Mouse (Mus musculus) C2C12 (cell line): ENCODE results near the gene Clybl.

Experiments
- CTCF ChIP-seq: IDR thresholded peaks from one replicate; pipeline ENCODE4 v1.5.1; 2011; ENCODE audit not compliant: control insufficient read depth, insufficient read depth, insufficient read length
- MAX ChIP-seq: IDR thresholded peaks from one replicate; pipeline ENCODE4 v1.6.1; 2011; ENCODE audit warnings: mild to moderate bottlenecking, control low read depth
- MYOD1 ChIP-seq: IDR thresholded peaks from one replicate; pipeline ENCODE4 v1.6.1; 2011; ENCODE audit warnings: low read depth; ENCODE audit not compliant: control insufficient read depth, insufficient read length
- MYOG ChIP-seq: IDR thresholded peaks from one replicate; pipeline ENCODE4 v1.6.1; 2011; ENCODE audit not compliant: control insufficient read depth, insufficient read length; ENCODE audit errors: extremely low read depth
- USF1 ChIP-seq: IDR thresholded peaks from one replicate; pipeline ENCODE4 v1.6.1; 2011; ENCODE audit warnings: low read depth, mild to moderate bottlenecking, control low read depth, moderate library complexity

DNA sequence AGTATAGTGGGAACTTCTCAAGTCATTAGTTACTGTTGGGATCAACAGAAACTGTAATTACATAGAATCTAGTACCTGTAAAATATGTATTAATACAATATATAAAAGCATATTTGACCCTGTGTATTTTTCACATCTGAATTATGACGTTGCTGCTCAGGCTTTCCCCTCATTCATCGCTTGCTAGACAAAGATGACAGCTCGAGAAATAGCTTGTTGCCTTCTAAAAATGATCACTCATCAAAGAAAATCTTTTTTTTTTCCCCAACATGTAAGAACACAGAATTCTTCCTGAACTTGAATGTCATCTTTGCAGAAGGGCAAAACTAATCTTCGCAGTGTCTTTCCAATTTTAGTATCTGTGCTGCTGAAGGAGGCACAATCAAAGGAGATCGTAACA is 206.3 kb downstream of the Clybl start:
- TF ChIP-seq CTCF (no peak), MYOG (no peak), USF1 (no peak), MAX (no peak), MYOD1 (no peak)
